Mouse (Mus musculus) ES-E14 (cell line): ENCODE results near the gene Unc13d. TPM values are rescaled to one million over a fixed set of nuclear protein-coding genes. Genes with fewer than 3 reads are reported as not detected.

Experiments used
- DNase-seq: peaks from one replicate; pipeline ENCODE4 v3.0.0-alpha.2; 2013; ENCODE audit warnings: low read depth, low spot score
- H3K27ac ChIP-seq: 2 replicates; pipeline ENCODE4 v1.5.1; 2012; ENCODE audit warnings: low read depth, mild to moderate bottlenecking, low read length, moderate library complexity, mixed read lengths; ENCODE audit not compliant: poor library complexity, insufficient read depth, severe bottlenecking
- H3K36me3 ChIP-seq: 2 replicates; pipeline ENCODE4 v1.6.1; 2012; ENCODE audit warnings: mild to moderate bottlenecking, low read length, moderate library complexity, mixed read lengths; ENCODE audit not compliant: control insufficient read depth, poor library complexity, insufficient read depth, severe bottlenecking
- H3K4me1 ChIP-seq, 2 experiments: fragments of 150-350 bp in 1 of 2; sonication (generic) in 1 of 2; 2 replicates each; pipeline ENCODE4 v1.6.1; 2012; ENCODE audit warnings: low read length in 2 of 2, mild to moderate bottlenecking in 1 of 2, mixed read lengths in 1 of 2; ENCODE audit not compliant: control insufficient read depth in 2 of 2, insufficient read depth in 2 of 2, poor library complexity in 1 of 2
- H3K4me3 ChIP-seq, 2 experiments: fragments of 150-350 bp in 1 of 2; sonication (generic) in 1 of 2; 2 replicates each; pipeline ENCODE4 v1.5.1; 2012; ENCODE audit warnings: low read length in 2 of 2, low read depth in 1 of 2, mild to moderate bottlenecking in 1 of 2, mixed read lengths in 1 of 2; ENCODE audit not compliant: insufficient read depth in 1 of 2, poor library complexity in 1 of 2, severe bottlenecking in 1 of 2
- H3K9ac ChIP-seq: 2 replicates; pipeline ENCODE4 v1.6.1; 2012; ENCODE audit warnings: low read depth, mild to moderate bottlenecking, low read length, mixed read lengths; ENCODE audit not compliant: poor library complexity, insufficient read depth, severe bottlenecking
- H3K9me3 ChIP-seq: fragments of 150-350 bp; sonication (generic); 2 replicates; pipeline ENCODE4 v1.6.1; 2012; ENCODE audit warnings: low read depth, mild to moderate bottlenecking, low read length; ENCODE audit not compliant: control insufficient read depth, insufficient read depth
- CHD2 ChIP-seq: IDR thresholded peaks from 2 replicates; pipeline ENCODE4 v1.6.1; 2014; ENCODE audit warnings: mild to moderate bottlenecking, low read depth, low read length, inconsistent platforms
- HCFC1 ChIP-seq: IDR thresholded peaks from 2 replicates; pipeline ENCODE4 v1.6.1; 2012; ENCODE audit warnings: low read length, inconsistent platforms, borderline replicate concordance; ENCODE audit not compliant: insufficient read depth
- MAFK ChIP-seq: IDR thresholded peaks from 2 replicates; pipeline ENCODE4 v1.6.1; 2014; ENCODE audit warnings: mild to moderate bottlenecking, low read depth, low read length, inconsistent platforms; ENCODE audit not compliant: insufficient read depth
- ZC3H11A ChIP-seq: IDR thresholded peaks from 2 replicates; pipeline ENCODE4 v1.6.1; 2012; ENCODE audit warnings: low read depth, mild to moderate bottlenecking, inconsistent platforms, low read length, borderline replicate concordance
- ZNF384 ChIP-seq: IDR thresholded peaks from 2 replicates; pipeline ENCODE4 v1.6.1; 2012; ENCODE audit warnings: low read depth, low read length, inconsistent platforms
- in situ Hi-C, 2 experiments: fragments of 600-800 bp; cut with MboI; formaldehyde crosslinking; loops; one replicate each; pipeline ENCODE4 v1.15.1; 2025; ENCODE audit warnings: low sequenced_read_pairs in 2 of 2, inconsistent platforms in 1 of 2; ENCODE audit not compliant: unreplicated experiment in 2 of 2
- total RNA-seq: library from RNA; depleted of rRNA; stranded (reverse); fragments of 300-350 nt; gene quantifications from 2 replicates; pipeline ENCODE4 v1.2.3, GENCODE M21; 2012

Unc13d gene
- total RNA-seq, 1 experiment = 13.3 TPM

GRCm38 (mm10) chr11:116072608-116073007, 5.2 kb downstream of the Unc13d start:
- Histone ChIP-seq H3K9me3 (no peaks in the 10 kb centered on the region), H3K4me3 (no peak overlapping the region), H3K9ac (no peak overlapping the region), H3K27ac (no peak overlapping the region), H3K4me1 (peaks cover 0 to 13% of the 10 kb centered on the region in 2 experiments; a peak in 2 of 4 replicates), H3K36me3 (no peaks in the 10 kb centered on the region)
- in situ Hi-C loops = no loop called here
- DNase-seq = no peak
- TF ChIP-seq ZNF384 (no peak), CHD2 (no peak), HCFC1 (no peak), ZC3H11A (no peak), MAFK (no peak)

GRCm38 (mm10) chr11:116071510-116071909, 6.3 kb downstream of the Unc13d start:
- Histone ChIP-seq H3K9me3 (no peaks in the 10 kb centered on the region), H3K4me1 (peaks cover 0 to 9% of the 10 kb centered on the region in 2 experiments; a peak in 1 of 4 replicates), H3K27ac (no peak overlapping the region), H3K4me3 (no peak overlapping the region), H3K36me3 (no peaks in the 10 kb centered on the region), H3K9ac (no peak overlapping the region)
- in situ Hi-C loops = no loop called here
- TF ChIP-seq ZC3H11A = no peak
- TF ChIP-seq CHD2 = no peak
- TF ChIP-seq HCFC1 = no peak
- no peak for TF ChIP-seq ZNF384
- TF ChIP-seq MAFK = no peak
- DNase-seq = peak; percentile 79

- TF ChIP-seq CHD2 = no peak
- TF ChIP-seq HCFC1 = no peak
- TF ChIP-seq ZC3H11A = no peak
- no peak for TF ChIP-seq MAFK
- no peak for TF ChIP-seq ZNF384
- DNase-seq = no peak
- Histone ChIP-seq H3K9ac (no peak overlapping the region), H3K9me3 (no peaks in the 10 kb centered on the region), H3K4me3 (no peak overlapping the region), H3K36me3 (peaks cover 5% of the 10 kb centered on the region; the same call in 1 of the 2 replicates), H3K4me1 (peaks cover 0 to 2% of the 10 kb centered on the region in 2 experiments; a peak in 1 of 4 replicates), H3K27ac (no peak overlapping the region)
- in situ Hi-C loops = no loop called here
Observed at GRCm38 (mm10) chr11:116065345-116065744, 12.4 kb downstream of the Unc13d start.

- Histone ChIP-seq H3K9me3 (no peaks in the 10 kb centered on the region), H3K4me1 (no peaks in the 10 kb centered on the region; a peak in 1 of 4 replicates), H3K4me3 (peak overlapping the region; percentile 20 to 44; a peak in 3 of 4 replicates), H3K27ac (no peak overlapping the region), H3K36me3 (peaks cover 9% of the 10 kb centered on the region; the same call in 1 of the 2 replicates), H3K9ac (peak overlapping the region; percentile 12; the same call in 1 of the 2 replicates)
- DNase-seq = no peak
- in situ Hi-C loops = no loop called here
- TF ChIP-seq HCFC1 (no peak), CHD2 (no peak), MAFK (no peak), ZNF384 (no peak), ZC3H11A (no peak)
Observed at GRCm38 (mm10) chr11:116064187-116064867, 13.4 kb downstream of the Unc13d start.
